Mouse (Mus musculus) thymus, adult 2 months (tissue): ENCODE results near the gene Hadh. TPM values are rescaled to one million over a fixed set of nuclear protein-coding genes. Genes with fewer than 3 reads are reported as not detected.

Experiments
- DNase-seq: peaks from one replicate; pipeline ENCODE4 v3.0.0; 2021
- H3K27ac ChIP-seq: fragments of 200-500 bp; 2 replicates; pipeline ENCODE4 v1.5.1; 2012; ENCODE audit warnings: low read length, control low read depth; ENCODE audit not compliant: control insufficient read depth, insufficient read depth
- H3K27me3 ChIP-seq: fragments of 200-500 bp; 2 replicates; pipeline ENCODE4 v1.6.1; 2012; ENCODE audit warnings: mild to moderate bottlenecking, low read length, moderate library complexity, mixed read lengths; ENCODE audit not compliant: control insufficient read depth, insufficient read depth
- H3K36me3 ChIP-seq: fragments of 200-500 bp; 2 replicates; pipeline ENCODE4 v1.6.1; 2012; ENCODE audit warnings: mild to moderate bottlenecking, low read length, moderate library complexity; ENCODE audit not compliant: control insufficient read depth, insufficient read depth
- H3K4me1 ChIP-seq: fragments of 200-500 bp; replicated peaks from 2 replicates; pipeline ENCODE4 v1.6.1; 2012; ENCODE audit warnings: low read length; ENCODE audit not compliant: control insufficient read depth, insufficient read depth
- H3K4me3 ChIP-seq: fragments of 200-500 bp; 2 replicates; pipeline ENCODE4 v1.5.1; 2012; ENCODE audit warnings: mild to moderate bottlenecking, low read length, control low read depth, moderate library complexity; ENCODE audit not compliant: control insufficient read depth, insufficient read depth
- CTCF ChIP-seq: fragments of 200-500 bp; IDR thresholded peaks from 2 replicates; pipeline ENCODE4 v1.5.1; 2012; ENCODE audit warnings: mild to moderate bottlenecking, control low read depth, low read length, moderate library complexity, borderline replicate concordance; ENCODE audit not compliant: control insufficient read depth, poor library complexity, insufficient read depth; ENCODE audit errors: extremely low read depth
- POLR2A ChIP-seq: fragments of 200-500 bp; IDR thresholded peaks from 2 replicates; pipeline ENCODE4 v1.6.1; 2012; ENCODE audit warnings: mild to moderate bottlenecking, low read length, control low read depth, moderate library complexity; ENCODE audit not compliant: control insufficient read depth, poor library complexity, insufficient read depth; ENCODE audit errors: extremely low read depth
- WGBS: fragments of 180-500 bp; shearing (Covaris S2); methylation state at CpG from one replicate; pipeline ENCODE4 v1.1.7; 2018; 5-methylcytosine and 5-hydroxymethylcytosine counted together
- polyA plus RNA-seq: library from polyadenylated mRNA; depleted of rRNA; stranded (reverse); fragments of >200 nt; gene quantifications from 2 replicates; pipeline ENCODE4 v1.2.3, GENCODE M21; 2012

The Hadh gene
- polyA plus RNA-seq, 1 experiment, result 101 TPM

- Histone ChIP-seq H3K4me1 (no peaks in the 10 kb centered on the region), H3K4me3 (no peak overlapping the region), H3K27me3 (no peaks in the 10 kb centered on the region), H3K27ac (no peak overlapping the region), H3K36me3 (no peaks in the 10 kb centered on the region)
- WGBS, result 96% methylated on average over 7 of the region's 7 CpGs
- TF ChIP-seq POLR2A, result no peak
- no peak for TF ChIP-seq CTCF
- DNase-seq, result no peak
These were observed 25.0 kb upstream of the Hadh start for GRCm38 (mm10) chr3:131296893-131297292.

DNA sequence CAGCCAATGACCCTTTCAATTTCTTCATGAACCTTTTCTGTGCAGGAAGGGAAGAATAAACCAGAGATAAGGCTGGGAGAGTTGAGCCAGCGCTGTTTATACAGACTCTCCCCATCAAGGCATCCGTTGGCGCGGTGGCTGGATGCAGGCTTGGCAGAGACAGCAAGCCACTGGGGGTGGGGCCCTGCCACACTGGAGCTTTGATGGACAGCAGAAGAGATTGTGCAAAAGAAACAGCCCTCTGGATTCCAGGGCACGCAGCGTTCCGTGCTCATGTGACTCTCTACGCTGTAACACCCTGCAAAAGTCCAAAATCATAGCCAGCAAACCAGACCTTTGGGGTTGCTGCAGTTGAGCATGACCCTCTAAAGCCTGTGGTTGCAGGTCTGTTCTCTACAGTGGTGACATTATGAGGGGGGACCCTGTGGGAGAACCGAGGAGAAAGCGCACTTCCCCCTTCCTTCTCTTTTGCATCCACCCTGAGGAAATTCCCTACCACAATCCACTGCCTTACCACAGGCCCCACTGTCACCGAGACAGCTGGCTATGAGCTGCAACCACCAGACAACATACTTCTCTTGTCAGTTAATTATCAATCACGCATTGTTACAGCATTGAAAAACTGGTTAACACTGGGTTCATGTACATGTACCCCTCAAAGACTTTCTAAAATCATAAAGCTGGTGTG, 23.8 kb upstream of the Hadh start:
- no peaks in the 10 kb centered on the region for H3K27me3 ChIP-seq
- H3K4me1 ChIP-seq, result no peaks in the 10 kb centered on the region
- no peak overlapping the region for H3K4me3 ChIP-seq
- no peak overlapping the region for H3K27ac ChIP-seq
- TF ChIP-seq POLR2A (no peak), CTCF (no peak)
- 66% methylated on average over 12 of the region's 12 CpGs for WGBS
- DNase-seq, result no peak
- no peaks in the 10 kb centered on the region for H3K36me3 ChIP-seq

DNA sequence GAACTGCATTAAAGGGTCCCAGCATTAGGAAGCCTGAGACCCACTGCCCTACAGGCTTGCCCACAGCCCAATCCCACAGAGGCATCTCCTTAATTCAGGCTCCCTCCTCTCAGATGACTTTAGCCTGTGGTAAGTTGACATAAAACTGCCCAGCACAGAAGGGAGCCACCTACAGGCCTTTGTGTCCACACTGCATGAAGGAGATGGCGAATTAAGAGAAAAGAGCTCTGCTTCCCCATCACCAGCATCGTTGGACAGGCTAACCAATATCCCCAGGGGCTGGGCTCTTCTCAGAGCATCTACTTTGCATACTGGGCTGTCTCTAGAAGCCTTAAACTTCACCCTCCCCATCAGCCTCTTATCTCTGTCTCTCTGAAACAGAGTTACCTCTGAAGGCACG, 22.6 kb upstream of the Hadh start:
- no peaks in the 10 kb centered on the region for H3K27me3 ChIP-seq
- H3K4me3 ChIP-seq, result no peak overlapping the region
- no peak for DNase-seq
- no peak overlapping the region for H3K27ac ChIP-seq
- no peak for TF ChIP-seq POLR2A
- TF ChIP-seq CTCF, result no peak
- H3K36me3 ChIP-seq, result no peaks in the 10 kb centered on the region
- H3K4me1 ChIP-seq, result no peaks in the 10 kb centered on the region
- WGBS, result 68% methylated on average over 3 of the region's 3 CpGs

- H3K36me3 ChIP-seq, result no peaks in the 10 kb centered on the region
- H3K4me3 ChIP-seq, result no peak overlapping the region
- H3K4me1 ChIP-seq, result no peaks in the 10 kb centered on the region
- no peak for DNase-seq
- TF ChIP-seq CTCF (no peak), POLR2A (no peak)
- no peaks in the 10 kb centered on the region for H3K27me3 ChIP-seq
- WGBS, result 93% methylated on average over 3 of the region's 3 CpGs
- H3K27ac ChIP-seq, result no peak overlapping the region
These were observed 21.1 kb upstream of the Hadh start for GRCm38 (mm10) chr3:131292959-131293358.

DNA sequence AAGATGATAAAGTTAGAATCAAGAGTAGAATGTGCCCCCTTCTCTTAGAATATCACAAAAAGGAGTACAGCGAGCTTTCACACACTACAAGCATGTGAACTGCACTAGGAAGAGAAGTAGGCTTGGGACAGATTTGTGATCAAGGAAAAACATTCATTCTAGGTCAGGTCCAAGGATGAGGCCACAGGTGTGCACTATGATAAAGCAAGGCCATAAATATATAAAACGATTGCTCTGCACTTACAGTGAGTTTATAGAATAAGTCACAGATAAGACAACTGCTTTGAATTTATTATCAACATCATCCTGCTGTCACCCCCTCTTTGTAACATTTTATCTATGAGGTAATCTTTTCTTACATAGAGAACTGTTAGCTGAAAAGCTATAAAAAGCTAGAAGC, 20.4 kb upstream of the Hadh start:
- Histone ChIP-seq H3K27ac (no peak overlapping the region), H3K4me1 (no peaks in the 10 kb centered on the region), H3K4me3 (no peak overlapping the region), H3K27me3 (no peaks in the 10 kb centered on the region), H3K36me3 (no peaks in the 10 kb centered on the region)
- DNase-seq, result no peak
- TF ChIP-seq CTCF, result no peak
- no peak for TF ChIP-seq POLR2A
- 97% methylated on average over 2 of the region's 2 CpGs for WGBS

DNA sequence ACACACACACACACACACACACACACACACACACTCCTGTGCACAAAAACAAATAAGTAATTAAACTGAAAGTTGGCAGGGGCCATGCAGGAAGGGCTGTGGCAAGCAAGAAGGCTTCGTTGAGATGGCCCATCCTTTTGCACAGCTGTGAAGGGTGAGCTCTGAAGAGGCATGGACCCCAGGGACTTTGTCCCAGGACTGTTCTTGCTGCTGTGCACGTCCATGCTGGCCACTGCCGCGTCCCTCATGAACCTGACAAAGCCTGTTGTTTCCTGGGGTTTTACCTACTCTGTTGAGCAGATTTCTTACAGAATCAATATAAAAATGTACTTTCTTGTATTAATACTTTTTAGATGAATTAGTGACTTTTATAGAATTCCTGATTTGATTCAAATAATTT, 20.0 kb upstream of the Hadh start:
- no peak overlapping the region for H3K4me3 ChIP-seq
- no peak overlapping the region for H3K27ac ChIP-seq
- 93% methylated on average over 4 of the region's 4 CpGs for WGBS
- no peak for TF ChIP-seq POLR2A
- TF ChIP-seq CTCF, result no peak
- H3K36me3 ChIP-seq, result no peaks in the 10 kb centered on the region
- no peak for DNase-seq
- no peaks in the 10 kb centered on the region for H3K4me1 ChIP-seq
- no peaks in the 10 kb centered on the region for H3K27me3 ChIP-seq

GRCm38 (mm10) chr3:131274151-131274550, 2.2 kb upstream of the Hadh start:
- TF ChIP-seq CTCF (no peak), POLR2A (no peak)
- H3K4me3 ChIP-seq, result no peak overlapping the region
- H3K36me3 ChIP-seq, result no peaks in the 10 kb centered on the region
- WGBS, result 94% methylated on average over 4 of the region's 4 CpGs
- no peak overlapping the region for H3K27ac ChIP-seq
- H3K4me1 ChIP-seq, result peaks cover 3% of the 10 kb centered on the region
- DNase-seq, result no peak
- no peaks in the 10 kb centered on the region for H3K27me3 ChIP-seq
